Mouse (Mus musculus) lung, postnatal 36 days (tissue): ENCODE measurements at regions not wholly inside any gene's neighbourhood (a gene's known extent, or its start where the extent isn't known, plus 50 kb on each side); places are given as distances from the start of the nearest gene placed in this dataset.

Experiments used
- DNase-seq: peaks from one replicate; pipeline ENCODE4 v3.0.0; 2022; ENCODE audit warnings: mixed read lengths

DNA sequence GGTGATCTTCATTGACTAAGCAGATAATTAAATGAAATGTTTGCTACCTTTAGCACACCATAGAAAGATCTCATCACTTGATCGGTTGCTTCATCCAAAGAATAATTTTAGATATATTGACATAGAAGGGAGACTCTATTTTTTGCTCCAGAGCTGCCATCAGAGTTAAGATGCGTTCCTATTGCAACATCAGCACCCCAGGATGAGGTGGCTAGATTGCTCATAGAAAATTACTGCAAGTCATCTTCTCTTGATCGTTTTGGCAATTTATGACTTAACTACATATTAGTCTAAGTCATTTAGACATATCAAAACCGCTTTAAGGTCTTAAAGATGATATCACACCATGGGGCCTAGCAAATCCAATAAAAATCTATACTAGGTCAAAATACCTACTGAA lies 778.0 kb upstream of the Celf2 start:
- DNase-seq: no peak

GRCm38 (mm10) chr2:8276127-8276773 lies 766.9 kb upstream of the Celf2 start:
- no peak for DNase-seq
